Mouse (Mus musculus): ENCODE measurements around the gene Gm10057. TPM values are rescaled to one million over a fixed set of nuclear protein-coding genes. Genes with fewer than 3 reads are reported as not detected.
"Not testable (repeated sequence)": the region's sequence is repeated elsewhere in the genome, so short reads cannot be mapped to it uniquely, and the experiment has no call there.

Gene Gm10057
- polyA plus RNA-seq (2014; fragmentation: Nextera tagmentation; extraction: Ambion mirVana) = not detected in 2 replicates

- H3K4me2 ChIP-seq (ENCODE audit: low read depth); H3K36me3 ChIP-seq (ENCODE audit: control insufficient read depth, insufficient read depth, low read length); ATAC-seq (ENCODE audit: insufficient read depth, low FRiP score, low TSS enrichment): not testable (repeated sequence)
These were observed at the start of gene Gm10057 for GRCm38 (mm10) chrX:154054939-154055338. Gm10057 (minus strand) TSS chrX:154055039.

DNA sequence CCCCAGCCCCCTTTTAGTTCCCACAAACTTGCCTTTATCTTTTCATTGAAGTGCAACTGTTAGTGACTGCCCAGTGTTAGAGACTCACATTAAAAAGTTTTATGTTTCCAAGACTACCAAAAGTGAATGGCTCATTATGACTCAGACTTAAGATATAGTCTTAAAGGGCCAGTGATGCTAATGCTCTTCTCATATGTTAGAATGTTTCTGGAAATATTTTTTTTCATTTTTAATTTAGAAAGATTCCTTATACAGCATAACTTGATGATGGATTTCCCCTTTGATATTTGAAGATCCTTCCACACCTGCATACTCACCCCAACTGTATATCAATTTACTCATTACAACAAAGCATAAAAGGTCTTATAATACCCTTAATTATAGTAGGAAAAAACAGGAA, 21.1 kb downstream of the Gm10057 start, which contains the start of gene 4921511M17Rik:
Gene 4921511M17Rik, minus strand, starts transcription at position 101 of the 400 bp plus-strand sequence.
- not testable (repeated sequence) for H3K9me3 ChIP-seq (ENCODE audit: control insufficient read depth, low read length); DNase-seq (ENCODE audit: low spot score); H3K4me2 ChIP-seq (ENCODE audit: low read depth); H3K27ac ChIP-seq (ENCODE audit: low read depth, low read length); H3K36me3 ChIP-seq (ENCODE audit: control insufficient read depth, insufficient read depth, low read length); ATAC-seq (ENCODE audit: insufficient read depth, low FRiP score, low TSS enrichment); H3K27me3 ChIP-seq (ENCODE audit: control insufficient read depth, insufficient read depth, low read length); H3K9ac ChIP-seq (ENCODE audit: low read length); H3K4me3 ChIP-seq (ENCODE audit: low read depth, low read length); H3K4me1 ChIP-seq (ENCODE audit: control insufficient read depth, insufficient read depth, low read length)

More at GRCm38 (mm10) chrX:154054939-154055338, at the start of gene Gm10057:
- not testable (repeated sequence) for DNase-seq (ENCODE audit: low spot score); H3K9ac ChIP-seq (ENCODE audit: low read length); H3K9me3 ChIP-seq (ENCODE audit: control insufficient read depth, low read length); H3K4me1 ChIP-seq (ENCODE audit: control insufficient read depth, insufficient read depth, low read length); H3K27ac ChIP-seq (ENCODE audit: low read depth, low read length); H3K27me3 ChIP-seq (ENCODE audit: control insufficient read depth, insufficient read depth, low read length); H3K4me3 ChIP-seq (ENCODE audit: low read depth, low read length)

DNA sequence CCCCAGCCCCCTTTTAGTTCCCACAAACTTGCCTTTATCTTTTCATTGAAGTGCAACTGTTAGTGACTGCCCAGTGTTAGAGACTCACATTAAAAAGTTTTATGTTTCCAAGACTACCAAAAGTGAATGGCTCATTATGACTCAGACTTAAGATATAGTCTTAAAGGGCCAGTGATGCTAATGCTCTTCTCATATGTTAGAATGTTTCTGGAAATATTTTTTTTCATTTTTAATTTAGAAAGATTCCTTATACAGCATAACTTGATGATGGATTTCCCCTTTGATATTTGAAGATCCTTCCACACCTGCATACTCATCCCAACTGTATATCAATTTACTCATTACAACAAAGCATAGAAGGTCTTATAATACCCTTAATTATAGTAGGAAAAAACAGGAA, 42.3 kb downstream of the Gm10057 start, which contains the start of gene Samt1:
Gene Samt1, minus strand, starts transcription at position 101 of the 400 bp plus-strand sequence.
- not testable (repeated sequence) for H3K27me3 ChIP-seq (ENCODE audit: control insufficient read depth, insufficient read depth, low read length); H3K9me3 ChIP-seq (ENCODE audit: control insufficient read depth, low read length); H3K9ac ChIP-seq (ENCODE audit: low read length); H3K4me3 ChIP-seq (ENCODE audit: low read depth, low read length); H3K36me3 ChIP-seq (ENCODE audit: control insufficient read depth, insufficient read depth, low read length); H3K27ac ChIP-seq (ENCODE audit: low read depth, low read length); DNase-seq (ENCODE audit: low spot score); H3K4me2 ChIP-seq (ENCODE audit: low read depth); H3K4me1 ChIP-seq (ENCODE audit: control insufficient read depth, insufficient read depth, low read length); ATAC-seq (ENCODE audit: insufficient read depth, low FRiP score, low TSS enrichment)

Other genes with a start within 250 kb of the Gm10057 start
- gene Spin2c, start 222.8 kb downstream of the Gm10057 start, polyA plus RNA-seq (2014; fragmentation: Nextera tagmentation; extraction: Ambion mirVana) = 17.6 and 18.0 TPM in 2 replicates
- not detected in 2 replicates for gene Samt1, start 42.4 kb downstream of the Gm10057 start, polyA plus RNA-seq (2014; fragmentation: Nextera tagmentation; extraction: Ambion mirVana)
- not detected in 2 replicates for gene 4921511M17Rik, start 21.2 kb downstream of the Gm10057 start, polyA plus RNA-seq (2014; fragmentation: Nextera tagmentation; extraction: Ambion mirVana)
- not detected in 2 replicates for gene Gm15140, start 65.6 kb upstream of the Gm10057 start, polyA plus RNA-seq (2014; fragmentation: Nextera tagmentation; extraction: Ambion mirVana)